Mouse (Mus musculus) heart, adult 2 months (tissue): ENCODE results near the gene Cygb. TPM values are rescaled to one million over a fixed set of nuclear protein-coding genes. Genes with fewer than 3 reads are reported as not detected.

Source experiments
- DNase-seq, 2 experiments: peaks; one replicate each; pipeline ENCODE4 v3.0.0; 2021
- H3K27ac ChIP-seq: fragments of 200-600 bp; 2 replicates; pipeline ENCODE4 v1.8.1; 2022
- H3K27me3 ChIP-seq: fragments of 200-500 bp; 2 replicates; pipeline ENCODE4 v1.6.1; 2012; ENCODE audit warnings: mild to moderate bottlenecking, low read length, inconsistent platforms, mixed read lengths; ENCODE audit not compliant: control insufficient read depth, insufficient read depth
- H3K36me3 ChIP-seq: fragments of 200-500 bp; 2 replicates; pipeline ENCODE4 v1.6.1; 2012; ENCODE audit warnings: low read length, inconsistent platforms; ENCODE audit not compliant: control insufficient read depth, insufficient read depth
- H3K4me1 ChIP-seq: fragments of 200-500 bp; 2 replicates; pipeline ENCODE4 v1.6.1; 2011; ENCODE audit warnings: low read length; ENCODE audit not compliant: control insufficient read depth, insufficient read depth
- H3K4me3 ChIP-seq: fragments of 200-600 bp; 2 replicates; pipeline ENCODE4 v1.8.1; 2022
- H3K79me2 ChIP-seq: fragments of 200-500 bp; replicated peaks from 2 replicates; pipeline ENCODE4 v1.6.1; 2012; ENCODE audit warnings: mild to moderate bottlenecking, inconsistent platforms, low read length, moderate library complexity, mixed read lengths; ENCODE audit not compliant: control insufficient read depth, insufficient read depth
- H3K9ac ChIP-seq: fragments of 200-500 bp; 2 replicates; pipeline ENCODE4 v1.6.1; 2012; ENCODE audit warnings: low read depth, mild to moderate bottlenecking, control low read depth, inconsistent platforms, low read length, mixed read lengths
- CTCF ChIP-seq: fragments of 200-600 bp; IDR thresholded peaks from 2 replicates; pipeline ENCODE4 v1.8.1; 2022; ENCODE audit warnings: antibody characterized with exemption, mild to moderate bottlenecking, moderate library complexity
- EP300 ChIP-seq: fragments of 200-500 bp; IDR thresholded peaks from 2 replicates; pipeline ENCODE4 v1.6.1; 2011; ENCODE audit warnings: low read depth, low read length, control low read depth; ENCODE audit not compliant: insufficient read depth
- POLR2A ChIP-seq: fragments of 200-500 bp; IDR thresholded peaks from 2 replicates; pipeline ENCODE4 v1.6.1; 2011; ENCODE audit warnings: mild to moderate bottlenecking, low read depth, low read length, control low read depth; ENCODE audit not compliant: insufficient read depth
- WGBS: fragments of 180-500 bp; shearing (Covaris S2); methylation state at CpG from one replicate; pipeline ENCODE4 v1.1.7; 2018; 5-methylcytosine and 5-hydroxymethylcytosine counted together
- intact Hi-C: fragments of 180-260 bp; cut with DNase I; formaldehyde crosslinking; loops from one replicate; pipeline ENCODE4 v1.15.1; 2025
- polyA plus RNA-seq: library from polyadenylated mRNA; depleted of rRNA; stranded (reverse); fragments of >200 nt; gene quantifications from 2 replicates; pipeline ENCODE4 v1.2.3, GENCODE M21; 2012
- total RNA-seq, 2 experiments: library from RNA; stranded (reverse); gene quantifications; 2 replicates each; pipeline ENCODE4 v1.2.3; 2021

Cygb gene
- total and polyA plus RNA-seq, 3 experiments: 42.5 to 55.0 (median 50.3) TPM

GRCm38 (mm10) chr11:116672595-116672994, 18.5 kb upstream of the Cygb start:
- peaks cover 4% of the 10 kb centered on the region for H3K4me1 ChIP-seq
- 23% methylated on average over 7 of the region's 7 CpGs for WGBS
- no peak for TF ChIP-seq POLR2A
- no peak for TF ChIP-seq CTCF
- TF ChIP-seq EP300: no peak

GRCm38 (mm10) chr11:116671845-116672434, 17.8 kb upstream of the Cygb start:
- Histone ChIP-seq H3K27me3 (no peaks in the 10 kb centered on the region), H3K36me3 (peaks cover 15% of the 10 kb centered on the region), H3K4me1 (peaks cover 4% of the 10 kb centered on the region), H3K79me2 (no peaks in the 10 kb centered on the region), H3K4me3 (peak overlapping the region; percentile 97), H3K9ac (peak overlapping the region; percentile 76), H3K27ac (peak overlapping the region; percentile 77)
- intact Hi-C loops: loop anchor here (1.0 to 10.0 kb wide), 2 partner anchors 29 to 133 kb away; no protein-coding TSS in a partner anchor
- TF ChIP-seq POLR2A (no peak), EP300 (no peak), CTCF (no peak)
- DNase-seq: peak in 1 of 2 experiments; percentile 37
- under 1% methylated on average over 24 of the region's 24 CpGs for WGBS

More at GRCm38 (mm10) chr11:116672595-116672994, 18.5 kb upstream of the Cygb start:
- DNase-seq: no peak
- intact Hi-C loops: loop anchor here (10.0 kb wide), 1 partner anchor 132 kb away; no protein-coding TSS in a partner anchor
- peak overlapping the region; percentile 97 for H3K4me3 ChIP-seq
- H3K27ac ChIP-seq: no peak overlapping the region
- H3K9ac ChIP-seq: no peak overlapping the region
- no peaks in the 10 kb centered on the region for H3K27me3 ChIP-seq
- peaks cover 15% of the 10 kb centered on the region for H3K36me3 ChIP-seq
- H3K79me2 ChIP-seq: no peaks in the 10 kb centered on the region

- TF ChIP-seq EP300 (peak; percentile 35; the same call in 1 of the 2 replicates), CTCF (peak; percentile 91), POLR2A (peak; percentile 98)
- Histone ChIP-seq H3K4me3 (peak overlapping the region; percentile 97), H3K4me1 (peaks cover 4% of the 10 kb centered on the region), H3K27me3 (no peaks in the 10 kb centered on the region), H3K27ac (peak overlapping the region; percentile 77), H3K79me2 (no peaks in the 10 kb centered on the region), H3K9ac (peak overlapping the region; percentile 76), H3K36me3 (peaks cover 15% of the 10 kb centered on the region)
- intact Hi-C loops: loop anchor here (1.0 to 10.0 kb wide), 2 partner anchors 28 to 134 kb away; no protein-coding TSS in a partner anchor
- DNase-seq: peak; percentile 98
- WGBS: under 1% methylated on average over 45 of the region's 45 CpGs
Observed at GRCm38 (mm10) chr11:116671112-116671844, 17.2 kb upstream of the Cygb start.

- Histone ChIP-seq H3K4me3 (no peak overlapping the region), H3K27ac (no peak overlapping the region), H3K36me3 (peaks cover 15% of the 10 kb centered on the region), H3K79me2 (no peaks in the 10 kb centered on the region), H3K4me1 (peaks cover 4% of the 10 kb centered on the region), H3K27me3 (no peaks in the 10 kb centered on the region), H3K9ac (no peak overlapping the region)
- no peak for DNase-seq
- intact Hi-C loops: loop anchor here (10.0 kb wide), 1 partner anchor 134 kb away; no protein-coding TSS in a partner anchor
- 84% methylated on average over 7 of the region's 7 CpGs for WGBS
- TF ChIP-seq POLR2A (no peak), CTCF (no peak), EP300 (no peak)
Observed at GRCm38 (mm10) chr11:116670386-116670785, 16.3 kb upstream of the Cygb start.

GRCm38 (mm10) chr11:116669787-116670365, 15.8 kb upstream of the Cygb start:
- Histone ChIP-seq H3K9ac (no peak overlapping the region), H3K27ac (no peak overlapping the region), H3K27me3 (no peaks in the 10 kb centered on the region), H3K4me3 (no peak overlapping the region), H3K4me1 (peaks cover 4% of the 10 kb centered on the region), H3K36me3 (peaks cover 15% of the 10 kb centered on the region), H3K79me2 (no peaks in the 10 kb centered on the region)
- no peak for DNase-seq
- intact Hi-C loops: loop anchor here (10.0 kb wide), 1 partner anchor 135 kb away; no protein-coding TSS in a partner anchor
- WGBS: 74% methylated on average over 13 of the region's 13 CpGs
- TF ChIP-seq CTCF (no peak), EP300 (no peak), POLR2A (no peak)

GRCm38 (mm10) chr11:116669316-116669715, 15.2 kb upstream of the Cygb start:
- no peak for DNase-seq
- Histone ChIP-seq H3K4me1 (peaks cover 2% of the 10 kb centered on the region), H3K4me3 (no peak overlapping the region), H3K27me3 (no peaks in the 10 kb centered on the region), H3K36me3 (peaks cover 10% of the 10 kb centered on the region; the same call in 1 of the 2 replicates), H3K79me2 (no peaks in the 10 kb centered on the region), H3K9ac (no peak overlapping the region), H3K27ac (no peak overlapping the region)
- TF ChIP-seq EP300 (no peak), POLR2A (no peak), CTCF (no peak)
- intact Hi-C loops: no loop called here
- 45% methylated on average over 5 of the region's 5 CpGs for WGBS
